In the genomic region with DNA sequence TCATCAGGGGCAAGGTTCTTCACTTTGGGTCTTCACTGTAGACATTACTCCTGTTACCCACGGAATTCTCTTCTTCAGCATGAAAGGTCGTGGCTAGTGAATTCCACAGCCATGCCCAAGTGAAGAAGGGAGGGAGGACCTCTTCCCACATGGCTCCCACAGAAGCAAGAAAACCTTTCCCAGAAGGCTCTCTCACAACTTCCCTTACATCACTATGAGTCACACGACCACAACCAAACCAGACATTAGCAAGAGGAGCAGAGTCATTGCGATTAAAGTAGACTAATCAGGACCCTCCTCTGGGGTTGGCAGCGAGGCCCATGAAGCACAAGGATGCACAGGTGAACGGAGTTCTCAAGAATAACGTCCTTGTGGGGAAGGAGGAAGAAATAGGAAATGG, we compare ENCODE assay signal across 31 mouse cellular contexts. TPM values are rescaled to one million over a fixed set of nuclear protein-coding genes. Genes with fewer than 3 reads are reported as not detected.
"Had no signal": no experiment of that assay in that cellular context is flagged by ENCODE, and none has a peak within 500 bp of the region (broad histone marks: within the 10 kb centered on the region; RNA-seq: fewer than 3 reads in every experiment).

No protein-coding gene starts in this region.

- ATAC-seq: hindbrain, postnatal 0 days; intestine, embryonic 16.5 days; liver, postnatal 0 days had no signal

- DNase-seq: gastrocnemius, postnatal 14 days; gastrocnemius, postnatal 36 days; heart, adult 2 months; heart, postnatal 10 days; heart, postnatal 4 days; kidney, adult 11 months; kidney, adult 2 months; kidney, adult 9 months; kidney, postnatal 14 days; kidney, postnatal 36 days; layer of hippocampus, adult 9-11 months; liver; liver, embryonic 13.5 days; liver, postnatal 0 days had no signal

- H3K4me1 ChIP-seq: hindbrain, embryonic 10.5 days; hindbrain, embryonic 13.5 days; hindbrain, embryonic 15.5 days; kidney, embryonic 15.5 days; limb, embryonic 10.5 days; limb, embryonic 12.5 days; liver, embryonic 13.5 days; liver, embryonic 15.5 days had no signal

- H3K27ac ChIP-seq: heart, adult 2 months; hindbrain, embryonic 10.5 days; hindbrain, embryonic 13.5 days; hindbrain, embryonic 15.5 days; hindbrain, postnatal 0 days; kidney, embryonic 15.5 days; kidney, postnatal 0 days; left cerebral cortex, adult 2 months; limb, embryonic 10.5 days; limb, embryonic 12.5 days; liver, embryonic 13.5 days; liver, embryonic 15.5 days had no signal

- H3K4me3 ChIP-seq: heart, adult 2 months; heart, embryonic 12.5 days; hindbrain, embryonic 10.5 days; hindbrain, embryonic 13.5 days; hindbrain, embryonic 15.5 days; kidney, embryonic 15.5 days; left cerebral cortex, adult 2 months; limb, embryonic 10.5 days; limb, embryonic 12.5 days; liver, embryonic 13.5 days; liver, embryonic 15.5 days had no signal

RNA-seq across cellular contexts. Expression of gene Npffr1, which starts 41.8 kb away (rescaled TPM):
- total RNA-seq: gastrocnemius, adult 8-10 months; gastrocnemius, postnatal 36 days; heart, postnatal 25 days had no signal
- polyA plus RNA-seq: heart, embryonic 16.5 days; large intestine, adult 2 months; limb, embryonic 10.5 days; liver, embryonic 11.5 days; liver, embryonic 15.5 days; liver, postnatal 0 days had no signal
